Comparison of ENCODE assay signal across 25 mouse cellular contexts in the genomic region with DNA sequence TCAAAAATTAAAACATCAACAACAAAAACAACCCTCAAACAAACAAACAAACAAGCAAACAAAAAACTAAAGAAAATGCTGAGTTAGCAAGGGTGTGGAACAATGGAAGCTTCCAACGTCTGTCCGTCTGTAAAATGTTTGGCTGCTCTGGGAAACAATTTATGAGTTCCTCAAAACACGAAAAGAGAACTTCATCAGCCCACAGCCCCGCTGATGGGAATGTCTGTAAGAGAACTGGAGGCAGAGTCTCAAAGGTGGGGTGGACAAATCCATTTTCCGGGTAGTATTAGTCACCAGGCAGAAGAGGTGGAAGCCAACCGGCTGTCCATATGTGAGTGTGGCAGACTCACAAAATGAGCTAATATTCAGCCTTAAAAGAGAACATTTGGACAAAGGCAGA. TPM values are rescaled to one million over a fixed set of nuclear protein-coding genes. Genes with fewer than 3 reads are reported as not detected.
DNase-seq lines count a peak whose midpoint lies in the region; ATAC-seq and TF ChIP-seq lines count a peak whose summit lies in the region.
"Had no signal": no experiment of that assay in that cellular context is flagged by ENCODE, and none has a peak within 500 bp of the region (broad histone marks: within the 10 kb centered on the region; RNA-seq: fewer than 3 reads in every experiment).

No protein-coding gene starts in this region.

- H3K9ac ChIP-seq in liver, adult 2 months (ENCODE audit: low read depth, low read length) = no peak overlapping the region
- no peak overlapping the region for H3K9ac ChIP-seq in liver, embryonic 11.5 days (ENCODE audit: low read depth, low read length)
- H3K9ac ChIP-seq: embryonic facial prominence, embryonic 12.5 days; forebrain, embryonic 13.5 days; forebrain, postnatal 0 days; heart, embryonic 15.5 days; hindbrain, embryonic 14.5 days had no signal

- H3K27ac ChIP-seq in liver, adult 2 months (replicated peaks; ENCODE audit: insufficient read depth, low read depth, low read length) = no peak overlapping the region
- H3K27ac ChIP-seq in liver, embryonic 11.5 days (ENCODE audit: low read depth, low read length) = no peak overlapping the region
- peak overlapping the region; percentile 51 for H3K27ac ChIP-seq in bone marrow macrophage, adult 2 months (ENCODE audit: insufficient read depth, low read depth, low read length)
- H3K27ac ChIP-seq: embryonic facial prominence, embryonic 12.5 days; forebrain, embryonic 13.5 days; heart, embryonic 15.5 days; hindbrain, embryonic 10.5 days; hindbrain, embryonic 14.5 days had no signal

- no peak overlapping the region for H3K4me3 ChIP-seq in liver, adult 2 months (ENCODE audit: insufficient read depth, low read depth, low read length)
- no peak overlapping the region for H3K4me3 ChIP-seq in liver, embryonic 11.5 days (ENCODE audit: low read depth, low read length)
- H3K4me3 ChIP-seq in bone marrow macrophage, adult 2 months (ENCODE audit: insufficient read depth, low read length) = no peak overlapping the region
- H3K4me3 ChIP-seq: embryonic facial prominence, embryonic 12.5 days; forebrain, embryonic 13.5 days; heart, embryonic 15.5 days; hindbrain, embryonic 10.5 days had no signal

- no peaks in the 10 kb centered on the region for H3K79me2 ChIP-seq in liver, adult 2 months (ENCODE audit: control insufficient read depth, insufficient read depth, low read length)

- no peak for ATAC-seq in liver, embryonic 11.5 days (replicated peaks; ENCODE audit: low FRiP score)
- peak; percentile 46 to 53; a peak in 3 of 4 replicates for ATAC-seq in hematopoietic stem cell, adult 5-6 weeks (replicated peaks in 1 of 2; ENCODE audit: insufficient read depth in 1 of 2, low FRiP score in 2 of 2, low TSS enrichment in 1 of 2, low read depth in 1 of 2, poor library complexity in 2 of 2, severe bottlenecking in 2 of 2)
- no peak for ATAC-seq in inflammation-experienced regulatory T-cells, adult 6 months
- ATAC-seq: activated CD4-positive, CD25-positive, alpha-beta regulatory T cell, adult 4 months; forebrain, embryonic 13.5 days; forebrain, postnatal 0 days; intestine, embryonic 16.5 days had no signal

- 84% methylated on average over 6 of the region's 6 CpGs for WGBS in liver, adult 2 months
- WGBS in liver, embryonic 11.5 days = 75% methylated on average over 6 of the region's 6 CpGs

- H3K27me3 ChIP-seq in liver, adult 2 months (ENCODE audit: control insufficient read depth, insufficient read depth, low read length) = no peaks in the 10 kb centered on the region
- H3K27me3 ChIP-seq in liver, embryonic 11.5 days (replicated peaks; ENCODE audit: control insufficient read depth, insufficient read depth, low read length) = no peaks in the 10 kb centered on the region
- H3K27me3 ChIP-seq: embryonic facial prominence, embryonic 12.5 days; forebrain, embryonic 13.5 days; heart, embryonic 15.5 days had no signal

- no peaks in the 10 kb centered on the region for H3K36me3 ChIP-seq in liver, adult 2 months (ENCODE audit: control insufficient read depth, insufficient read depth, low read length)
- no peaks in the 10 kb centered on the region for H3K36me3 ChIP-seq in liver, embryonic 11.5 days (ENCODE audit: control insufficient read depth, insufficient read depth, low read length)
- H3K36me3 ChIP-seq: heart, embryonic 15.5 days had no signal

- TF ChIP-seq POLR2A in liver, adult 2 months (IDR thresholded peaks at IDR 0.05; ENCODE audit: extremely low read depth, insufficient read depth, low read length) = no peak
- TF ChIP-seq POLR2A in bone marrow macrophage, adult 2 months (IDR thresholded peaks at IDR 0.05; ENCODE audit: borderline replicate concordance, low read depth, low read length) = no peak

- peak; percentile 5 for DNase-seq in liver, adult 2 months (ENCODE audit: extremely low read depth, low read depth, low spot score)
- DNase-seq in liver, embryonic 11.5 days (ENCODE audit: low spot score) = no peak
- no peak for DNase-seq in yolk sac, embryonic 10.5 days (ENCODE audit: low spot score)
- DNase-seq in gastrocnemius, postnatal 14 days = no peak
- DNase-seq: adrenal gland, postnatal 14 days; cerebellum, adult 8-10 months; cerebellum, postnatal 14 days; forebrain, postnatal 0 days; gastrocnemius, postnatal 25 days; heart, postnatal 14 days had no signal

- no peak overlapping the region for H3K4me2 ChIP-seq in liver, embryonic 11.5 days
- H3K4me2 ChIP-seq: embryonic facial prominence, embryonic 12.5 days; forebrain, embryonic 13.5 days; heart, embryonic 11.5 days; heart, embryonic 15.5 days; hindbrain, embryonic 14.5 days had no signal

- H3K9me3 ChIP-seq in liver, embryonic 11.5 days (ENCODE audit: control insufficient read depth, low read length) = no peaks in the 10 kb centered on the region
- H3K9me3 ChIP-seq: embryonic facial prominence, embryonic 12.5 days; forebrain, embryonic 13.5 days; heart, embryonic 15.5 days; hindbrain, embryonic 10.5 days had no signal

- no peaks in the 10 kb centered on the region for H3K4me1 ChIP-seq in liver, adult 2 months (ENCODE audit: control insufficient read depth, insufficient read depth, low read length)
- H3K4me1 ChIP-seq in liver, embryonic 11.5 days (replicated peaks; ENCODE audit: control insufficient read depth, insufficient read depth, low read length) = no peaks in the 10 kb centered on the region
- H3K4me1 ChIP-seq in bone marrow macrophage, adult 2 months (ENCODE audit: control insufficient read depth, insufficient read depth, low read length) = peaks cover 35% of the 10 kb centered on the region
- H3K4me1 ChIP-seq: heart, embryonic 15.5 days had no signal

- no peak for TF ChIP-seq CTCF in liver, adult 2 months (IDR thresholded peaks at IDR 0.05; ENCODE audit: low read depth, low read length)
- TF ChIP-seq CTCF in bone marrow macrophage, adult 2 months (IDR thresholded peaks at IDR 0.05; ENCODE audit: low read depth, low read length) = no peak

- intact Hi-C loops in gastrocnemius, postnatal 14 days (cut with DNase I; ENCODE audit: low total_unique reads) = no loop called here

RNA-seq across cellular contexts. Expression of a gene that starts 5.8 kb away (rescaled TPM):
- 0.37 and 0.40 TPM in 2 replicates for total RNA-seq in liver, adult 2 months (2014; rRNA removed)
- 0.05 and 0.24 TPM in 2 replicates for polyA plus RNA-seq in liver, adult 2 months (2012; rRNA removed)
- polyA plus RNA-seq in liver, embryonic 11.5 days (2014; fragmentation: Nextera tagmentation; extraction: Ambion mirVana) = 4.6 and 4.9 TPM in 2 replicates
- polyA plus RNA-seq in bone marrow macrophage, adult 2 months (2012; ENCODE audit: insufficient read depth, insufficient read length, missing spikeins) = not detected in 2 replicates
- total RNA-seq in hematopoietic stem cell, adult 5-6 weeks (2017) = 0.19 TPM in 1 of 2 replicates, not detected in the other
- under 1 TPM; 0.69 to 0.80 TPM for total RNA-seq in gastrocnemius, postnatal 14 days (2021)
- polyA plus RNA-seq in inflammation-experienced regulatory T-cells, adult 6 months (2017; shearing (Covaris generic)) = 1 to 10 TPM in 1 of 3 experiments, under 1 TPM in 2; 0.75 to 1.7 (median 0.92) TPM

RNA-seq across cellular contexts. Expression of a gene that starts 29.6 kb away (rescaled TPM):
- 16.4 and 19.4 TPM in 2 replicates for total RNA-seq in liver, adult 2 months (2014; rRNA removed)
- 20.0 and 24.5 TPM in 2 replicates for polyA plus RNA-seq in liver, adult 2 months (2012; rRNA removed)
- polyA plus RNA-seq in liver, embryonic 11.5 days (2014; fragmentation: Nextera tagmentation; extraction: Ambion mirVana) = 69.9 and 78.0 TPM in 2 replicates
- polyA plus RNA-seq in bone marrow macrophage, adult 2 months (2012; ENCODE audit: insufficient read depth, insufficient read length, missing spikeins) = 21.4 and 27.9 TPM in 2 replicates
- total RNA-seq in hematopoietic stem cell, adult 5-6 weeks (2017) = 35.9 and 42.6 TPM in 2 replicates
- 1 to 10 TPM; 6.5 to 6.9 TPM for total RNA-seq in gastrocnemius, postnatal 14 days (2021)
- polyA plus RNA-seq in inflammation-experienced regulatory T-cells, adult 6 months (2017; shearing (Covaris generic)) = 10 to 100 TPM; 46.9 to 77.0 (median 47.2) TPM

RNA-seq across cellular contexts. Expression of a gene that starts 38.5 kb away (rescaled TPM):
- 1.0 and 2.2 TPM in 2 replicates for total RNA-seq in liver, adult 2 months (2014; rRNA removed)
- 0.51 and 1.1 TPM in 2 replicates for polyA plus RNA-seq in liver, adult 2 months (2012; rRNA removed)
- polyA plus RNA-seq in liver, embryonic 11.5 days (2014; fragmentation: Nextera tagmentation; extraction: Ambion mirVana) = 0.05 and 0.14 TPM in 2 replicates
- polyA plus RNA-seq in bone marrow macrophage, adult 2 months (2012; ENCODE audit: insufficient read depth, insufficient read length, missing spikeins) = 59.0 and 67.4 TPM in 2 replicates
- 2.3 and 2.4 TPM in 2 replicates for total RNA-seq in hematopoietic stem cell, adult 5-6 weeks (2017)
- total RNA-seq in gastrocnemius, postnatal 14 days (2021) = under 1 TPM; 0.14 to 0.22 TPM
- polyA plus RNA-seq in inflammation-experienced regulatory T-cells, adult 6 months (2017; shearing (Covaris generic)) = 1 to 10 TPM in 2 of 3 experiments, under 1 TPM in 1; 0.86 to 1.8 (median 1.3) TPM
- total RNA-seq: forebrain, postnatal 0 days; MEL had no signal

RNA-seq across cellular contexts. Expression of a gene that starts 46.0 kb away (rescaled TPM):
- total RNA-seq in liver, adult 2 months (2014; rRNA removed) = 0.09 TPM in 1 of 2 replicates, not detected in the other
- polyA plus RNA-seq in liver, adult 2 months (2012; rRNA removed) = 0.07 and 0.12 TPM in 2 replicates
- 0.16 TPM in 1 of 2 replicates, not detected in the other for polyA plus RNA-seq in liver, embryonic 11.5 days (2014; fragmentation: Nextera tagmentation; extraction: Ambion mirVana)
- polyA plus RNA-seq in bone marrow macrophage, adult 2 months (2012; ENCODE audit: insufficient read depth, insufficient read length, missing spikeins) = not detected in 2 replicates
- total RNA-seq in hematopoietic stem cell, adult 5-6 weeks (2017) = not detected in 2 replicates
- total RNA-seq in gastrocnemius, postnatal 14 days (2021) = under 1 TPM in 1 of 2 experiments, not detected in 1; 0.18 TPM
- not detected for polyA plus RNA-seq in inflammation-experienced regulatory T-cells, adult 6 months (2017; shearing (Covaris generic))
- total RNA-seq: adrenal gland, adult 18-20 months; adrenal gland, postnatal 14 days; gastrocnemius, adult 18-20 months; gastrocnemius, postnatal 25 days; heart, adult 18-20 months had no signal
- polyA plus RNA-seq: activated CD4-positive, CD25-positive, alpha-beta regulatory T cell, adult 4 months; embryonic facial prominence, embryonic 12.5 days had no signal

Comparison
In these comparisons a context has a peak if more than half of its experiments do, and no peak if none do; other contexts are left out.
1. ATAC-seq: peak in hematopoietic stem cell, adult 5-6 weeks (2 of 2); none in liver, embryonic 11.5 days (single experiment) and inflammation-experienced regulatory T-cells, adult 6 months (single experiment).
2. RNA of a gene that starts 38.5 kb away (polyA plus RNA-seq): 59.0 to 67.4 TPM in bone marrow macrophage, adult 2 months; 0.86 to 1.8 TPM in inflammation-experienced regulatory T-cells, adult 6 months, 0.51 to 1.1 TPM in liver, adult 2 months and 0.05 to 0.14 TPM in liver, embryonic 11.5 days; every median in the first group is over 10 times any median in the second.